Mouse (Mus musculus): Measurements from ENCODE around the gene Tmod4.

Tmod4 gene

DNA sequence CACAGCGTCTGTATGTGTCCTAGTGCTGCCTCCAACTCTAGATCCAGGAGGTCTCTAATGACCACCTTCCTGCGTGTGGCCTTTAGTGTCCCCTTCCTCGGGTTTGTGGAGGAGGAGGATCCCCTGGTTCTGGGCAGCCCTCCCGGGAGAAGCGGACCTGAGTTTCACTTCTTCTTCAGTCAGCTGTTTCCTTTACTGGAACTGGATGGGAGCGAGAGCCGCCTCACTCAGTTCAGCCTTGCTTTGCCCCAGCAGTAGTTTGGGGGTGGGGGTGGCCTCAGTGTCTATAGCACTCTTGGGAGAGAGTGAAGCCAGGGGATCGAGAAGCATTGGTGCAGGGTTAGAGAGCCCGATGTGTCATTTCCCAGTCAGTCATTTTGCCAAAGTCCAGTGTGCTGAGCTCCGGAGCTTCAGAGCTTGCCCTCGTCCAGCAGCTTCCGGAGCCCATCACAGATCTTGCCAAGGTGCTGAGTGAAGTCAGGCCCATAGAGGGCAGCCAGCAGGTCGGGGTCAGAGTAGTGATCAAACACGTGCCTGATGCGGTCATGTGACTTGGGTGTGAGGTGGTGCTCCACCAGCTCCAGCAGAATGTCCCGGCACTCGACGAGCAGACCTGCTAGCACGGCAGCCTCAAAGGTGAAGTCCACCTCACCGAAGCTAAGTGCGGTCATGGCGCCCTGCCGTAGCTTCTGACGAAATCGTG, 15.5 kb downstream of the Tmod4 start:
- no peak for DNase-seq

DNA sequence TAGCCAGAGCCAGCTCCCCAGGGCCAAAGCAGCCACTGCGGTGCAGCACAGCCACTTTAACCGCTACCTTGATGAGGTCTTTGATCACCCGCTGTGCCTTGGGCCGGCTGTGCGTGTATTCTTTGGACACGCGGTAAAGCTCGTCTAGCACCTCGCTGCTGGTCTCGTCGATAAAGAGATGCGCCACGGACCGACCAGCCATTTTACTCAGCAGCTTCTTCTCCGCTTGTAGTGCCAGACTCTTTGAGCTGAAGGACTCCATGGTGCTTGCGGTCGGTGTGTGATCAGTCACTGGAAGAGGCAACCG, 16.0 kb downstream of the Tmod4 start:
- no peak for DNase-seq

DNA sequence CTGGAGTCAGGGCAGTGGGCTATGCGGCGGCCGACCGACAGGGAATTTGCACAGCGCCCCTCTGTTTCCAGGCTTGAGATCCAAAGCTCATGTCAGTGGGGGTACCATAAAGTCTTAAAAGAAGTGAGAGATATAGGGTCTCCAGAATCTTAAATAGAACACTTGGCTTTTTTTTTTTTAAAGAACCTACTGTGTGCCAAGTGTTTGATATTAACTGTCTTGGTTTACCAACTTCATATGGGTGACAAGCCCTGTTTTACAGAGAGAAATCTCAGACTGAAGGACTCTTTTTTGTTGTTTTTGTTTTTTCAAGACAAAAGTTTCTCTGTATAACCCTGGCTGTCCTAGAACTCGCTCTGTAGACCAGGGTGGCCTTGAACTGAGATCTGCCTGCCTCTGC, 16.5 kb downstream of the Tmod4 start:
- no peak for DNase-seq

DNA sequence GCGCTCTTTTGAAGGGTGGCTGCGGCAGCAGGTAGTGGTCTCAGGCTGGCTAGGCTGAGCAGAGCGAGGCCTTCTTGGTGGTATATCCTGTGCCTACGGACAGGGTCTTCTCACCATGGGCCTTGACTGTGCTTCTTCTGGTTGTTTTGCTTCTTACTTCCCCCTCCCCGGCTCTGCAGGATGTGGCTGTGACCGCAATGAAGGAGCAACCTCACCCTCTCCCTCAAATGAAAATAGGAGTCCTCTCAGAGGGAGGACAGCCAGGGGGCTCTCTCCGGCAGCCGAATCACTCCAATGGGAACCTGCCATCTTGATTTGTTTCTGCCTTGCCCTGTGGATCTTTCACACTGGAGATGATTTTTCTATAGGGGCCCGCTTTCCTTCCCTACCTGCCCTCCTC, 17.2 kb downstream of the Tmod4 start:
- no peak for DNase-seq

DNA sequence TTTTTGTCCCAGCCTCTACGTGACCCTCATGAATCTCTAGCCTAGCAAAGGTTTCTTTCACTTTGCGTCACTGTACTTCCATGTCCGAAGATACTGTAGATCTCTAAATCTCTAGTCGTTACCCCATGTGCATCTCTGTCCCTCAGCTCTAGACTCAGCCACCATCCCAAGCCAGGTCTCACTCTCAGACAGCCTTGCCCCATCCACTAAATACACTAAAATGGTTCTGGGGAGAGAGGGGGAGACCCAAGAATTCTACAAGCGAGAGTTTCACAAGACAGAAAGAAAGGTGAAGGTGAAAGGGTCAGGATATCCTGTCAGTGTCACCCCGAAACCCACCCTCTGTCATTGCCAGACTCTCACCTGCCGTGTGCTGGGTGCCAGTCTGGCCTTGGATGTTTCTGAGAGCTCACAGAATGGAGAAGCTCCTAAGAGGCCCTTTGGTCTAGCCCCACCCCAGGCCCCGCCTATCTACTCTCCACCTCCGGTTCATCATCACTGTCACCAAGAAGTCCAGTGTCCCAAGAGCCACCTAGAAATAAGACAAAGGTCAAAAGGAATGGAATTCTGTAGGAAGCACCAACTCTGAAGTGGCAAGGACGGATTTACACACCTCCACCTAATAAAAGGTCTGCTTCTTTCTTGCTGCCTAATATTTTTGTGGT, 17.8 kb downstream of the Tmod4 start, which contains the start of gene Tnfaip8l2:
TSS of gene Tnfaip8l2 (minus strand) at position 409 of the 665 bp plus-strand sequence.
- no peak for DNase-seq

DNA sequence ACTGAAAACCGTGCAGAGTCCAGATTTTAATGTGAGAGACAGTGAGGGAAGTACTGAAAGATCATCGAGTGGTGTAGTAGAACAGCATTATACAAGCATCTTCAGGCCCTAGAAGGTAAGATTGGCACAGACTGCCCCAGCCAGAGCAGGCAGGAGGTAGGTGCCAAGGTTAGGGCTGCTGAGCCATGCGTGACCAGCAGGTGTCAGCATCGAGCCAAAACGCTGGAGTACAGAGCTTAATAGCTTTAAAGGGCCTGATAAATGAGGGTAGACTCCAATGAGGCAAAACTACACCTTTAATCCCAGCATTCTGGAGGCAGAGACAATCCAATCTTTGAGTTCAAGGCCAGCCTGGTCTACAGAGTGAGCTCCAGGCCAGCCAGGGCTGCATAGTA, 18.3 kb downstream of the Tmod4 start:
- DNase-seq: peak; percentile 90 to 94

DNA sequence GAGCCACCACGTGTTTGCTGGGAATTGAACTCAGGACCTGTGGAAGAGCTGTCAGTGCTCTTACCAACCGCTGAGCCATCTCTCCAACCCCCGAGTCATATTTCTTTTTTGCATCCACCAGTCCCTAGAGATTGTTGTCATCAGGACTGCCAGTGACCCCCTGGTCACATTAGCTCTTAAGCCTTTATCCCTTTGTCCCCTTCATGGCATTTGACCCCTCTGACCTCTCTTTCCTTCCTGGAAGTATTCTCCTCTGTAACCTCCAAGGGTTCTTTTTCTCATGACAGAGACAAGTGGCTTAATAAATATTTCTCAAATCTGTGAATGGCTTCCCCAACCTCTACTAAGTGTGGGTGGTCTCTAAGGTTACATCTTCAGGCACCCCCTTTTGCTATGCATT, 23.6 kb downstream of the Tmod4 start:
- DNase-seq: no peak

DNA sequence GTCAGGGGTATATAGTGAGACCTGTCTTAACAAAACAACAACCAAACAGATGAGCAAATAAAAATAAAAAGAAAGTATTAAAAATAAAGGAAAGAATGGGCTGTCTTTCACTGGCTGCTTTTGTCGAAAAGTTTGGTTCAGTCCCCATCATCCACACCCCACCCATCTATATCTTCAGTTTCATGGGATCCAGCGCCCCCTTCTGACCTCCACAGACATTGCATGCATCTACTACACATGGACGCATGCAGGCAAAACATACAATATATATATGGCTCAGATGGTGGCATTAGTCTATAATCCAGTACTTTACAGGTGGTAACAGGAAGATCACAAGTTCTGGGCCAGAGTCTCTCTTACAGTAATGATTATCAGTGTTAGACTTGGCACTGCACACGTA, 29.6 kb downstream of the Tmod4 start:
- peak; percentile 39 to 54 for DNase-seq

DNA sequence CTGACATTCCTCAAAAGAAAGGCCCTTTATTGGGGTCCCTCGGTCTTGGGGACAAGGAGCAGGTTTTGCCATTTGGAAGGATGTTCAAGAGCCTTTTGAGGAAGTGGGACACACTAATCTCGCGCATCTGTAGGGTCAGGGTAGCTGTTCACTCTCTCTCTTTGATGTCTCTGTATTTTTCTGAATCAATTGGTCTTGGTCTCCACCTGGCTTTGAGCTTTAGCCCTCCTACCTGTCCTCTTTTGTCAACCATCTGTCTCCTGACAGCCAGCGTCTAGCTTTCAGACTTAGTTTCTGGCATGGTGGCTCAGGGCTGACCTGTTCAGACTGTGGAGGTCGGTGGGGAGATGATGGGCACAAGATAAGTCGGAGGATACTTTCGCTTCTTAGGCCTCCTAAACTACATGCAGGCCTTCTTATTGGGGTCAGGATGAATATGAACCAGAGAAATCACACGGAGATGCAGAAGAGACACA, 35.3 kb downstream of the Tmod4 start:
- DNase-seq: peak; percentile 24 to 25

DNA sequence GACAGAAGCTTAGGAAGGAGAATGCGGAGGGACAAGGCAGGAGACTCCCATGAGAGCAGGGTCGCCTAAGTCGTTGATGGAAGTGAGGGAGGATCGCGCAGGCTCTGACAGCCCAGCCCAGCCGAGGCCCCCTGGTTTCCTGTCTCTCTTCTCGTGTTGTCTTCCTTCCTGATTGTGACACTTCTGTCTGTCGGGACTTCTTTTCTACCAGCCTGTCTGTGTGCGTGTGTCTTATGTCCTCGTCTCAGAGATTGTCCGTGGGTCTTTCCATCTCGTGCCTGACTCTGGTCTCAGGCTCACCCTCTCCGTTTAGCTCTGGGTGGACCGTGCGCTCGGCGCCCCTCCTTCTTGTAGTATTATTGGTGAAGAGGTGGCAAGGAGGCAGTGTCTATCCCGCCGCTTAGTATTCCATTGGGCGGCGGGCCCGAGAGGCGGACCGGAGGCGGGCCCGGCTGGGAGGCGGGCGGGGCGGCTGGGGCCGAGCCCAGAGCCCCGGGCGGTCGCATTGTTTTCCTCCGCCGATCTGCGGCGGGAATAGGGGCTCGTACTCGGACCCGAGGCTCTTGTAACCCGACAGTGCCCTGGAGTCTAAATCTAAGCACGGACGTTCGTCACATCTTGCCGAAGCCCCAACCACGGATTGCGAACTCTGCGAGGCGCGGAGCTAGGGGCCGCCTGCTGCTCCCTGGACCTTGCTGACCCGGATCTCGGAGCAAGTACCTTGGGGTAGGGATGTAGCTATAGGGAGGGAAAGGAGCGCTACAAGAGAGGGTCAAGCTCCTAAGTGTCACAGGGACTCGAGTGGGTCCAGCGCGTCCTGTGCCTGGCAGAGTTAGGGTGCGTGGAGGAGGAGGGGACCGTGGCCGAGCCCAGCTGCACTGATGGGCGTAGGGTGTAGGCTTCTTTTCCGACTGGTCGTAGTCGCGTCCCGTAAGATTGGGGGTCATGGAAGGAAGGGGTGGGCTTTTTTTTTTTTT, 36.0 kb downstream of the Tmod4 start, which contains the start of gene Sema6c:
TSS of gene Sema6c (plus strand) at position 471 of the 977 bp plus-strand sequence.
- DNase-seq: peak; percentile 92 to 95

DNA sequence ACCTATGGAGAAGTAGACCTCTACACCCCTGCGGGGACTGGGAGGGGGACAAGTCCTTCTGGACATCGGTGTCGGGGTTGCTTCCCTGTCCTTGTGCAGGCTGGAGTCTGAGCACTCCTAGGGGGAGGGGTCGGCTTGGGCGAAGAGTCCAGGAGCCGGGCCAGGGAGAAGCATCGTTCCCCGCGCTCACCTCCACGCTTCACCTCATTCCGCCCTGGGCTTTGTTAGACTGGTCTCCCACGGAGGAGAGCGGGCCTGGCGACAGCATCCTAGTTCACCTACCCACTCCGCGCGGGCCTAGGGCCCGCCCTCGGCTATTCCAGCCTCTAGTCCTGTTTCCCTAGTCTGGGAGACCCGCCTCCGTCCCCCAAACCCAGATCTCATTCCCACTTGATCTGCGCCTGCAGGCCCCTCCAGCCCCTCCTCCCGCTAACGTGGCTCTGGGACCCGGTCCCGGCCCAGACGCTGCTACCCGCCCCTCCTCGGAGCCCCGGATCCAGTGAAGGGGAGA, 36.8 kb downstream of the Tmod4 start:
- peak; percentile 48 to 58 for DNase-seq

DNA sequence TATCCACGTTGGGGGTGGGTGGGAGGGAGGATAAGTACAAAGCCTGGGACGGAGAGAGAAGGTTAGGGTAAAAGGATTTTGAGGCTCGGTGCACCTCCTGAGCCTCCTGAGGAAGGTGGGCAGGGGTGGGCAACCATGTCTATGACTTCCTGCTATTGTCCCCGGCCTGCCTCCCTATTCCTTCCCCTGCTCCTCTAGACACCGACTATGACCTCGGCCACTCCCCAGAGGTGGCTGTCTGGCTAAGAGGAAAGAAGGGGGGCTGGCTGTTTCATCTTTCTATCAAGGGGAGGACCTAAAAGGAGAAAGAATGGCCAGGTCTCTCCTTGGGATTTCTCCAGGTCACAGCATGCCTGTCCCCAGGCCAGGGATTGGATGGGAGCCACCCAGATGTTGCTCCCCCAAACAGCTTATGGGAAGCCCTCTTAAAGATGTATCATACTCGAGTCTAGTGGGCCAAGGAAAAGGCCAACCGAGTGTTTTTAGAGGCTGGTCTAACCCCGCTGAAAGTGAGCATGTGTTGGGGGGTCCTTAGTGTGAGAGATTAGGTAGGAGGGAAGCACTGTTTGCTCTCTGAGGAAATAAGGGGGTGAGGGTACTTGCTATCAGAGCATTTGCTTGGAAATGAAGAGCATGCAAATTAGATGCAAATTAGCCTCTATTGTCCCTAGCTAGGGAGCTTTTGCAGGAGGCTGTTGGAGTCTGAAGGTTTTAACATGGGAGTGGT, 37.5 kb downstream of the Tmod4 start:
- peak; percentile 13 to 32 for DNase-seq

DNA sequence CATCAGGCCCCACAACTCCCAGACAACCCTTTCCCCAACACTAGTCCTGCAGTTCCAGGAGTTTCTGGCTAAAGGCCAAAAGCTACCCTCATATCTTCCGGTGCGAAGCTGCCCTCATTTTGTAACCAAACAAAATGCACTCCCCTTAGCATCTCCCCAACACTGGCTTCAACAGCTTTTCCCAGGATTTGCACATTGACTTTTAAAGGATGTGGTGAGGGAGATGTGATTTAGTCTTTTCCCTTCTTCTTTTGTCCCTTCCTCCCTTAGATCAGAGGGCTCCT, 38.0 kb downstream of the Tmod4 start:
- DNase-seq: no peak

DNA sequence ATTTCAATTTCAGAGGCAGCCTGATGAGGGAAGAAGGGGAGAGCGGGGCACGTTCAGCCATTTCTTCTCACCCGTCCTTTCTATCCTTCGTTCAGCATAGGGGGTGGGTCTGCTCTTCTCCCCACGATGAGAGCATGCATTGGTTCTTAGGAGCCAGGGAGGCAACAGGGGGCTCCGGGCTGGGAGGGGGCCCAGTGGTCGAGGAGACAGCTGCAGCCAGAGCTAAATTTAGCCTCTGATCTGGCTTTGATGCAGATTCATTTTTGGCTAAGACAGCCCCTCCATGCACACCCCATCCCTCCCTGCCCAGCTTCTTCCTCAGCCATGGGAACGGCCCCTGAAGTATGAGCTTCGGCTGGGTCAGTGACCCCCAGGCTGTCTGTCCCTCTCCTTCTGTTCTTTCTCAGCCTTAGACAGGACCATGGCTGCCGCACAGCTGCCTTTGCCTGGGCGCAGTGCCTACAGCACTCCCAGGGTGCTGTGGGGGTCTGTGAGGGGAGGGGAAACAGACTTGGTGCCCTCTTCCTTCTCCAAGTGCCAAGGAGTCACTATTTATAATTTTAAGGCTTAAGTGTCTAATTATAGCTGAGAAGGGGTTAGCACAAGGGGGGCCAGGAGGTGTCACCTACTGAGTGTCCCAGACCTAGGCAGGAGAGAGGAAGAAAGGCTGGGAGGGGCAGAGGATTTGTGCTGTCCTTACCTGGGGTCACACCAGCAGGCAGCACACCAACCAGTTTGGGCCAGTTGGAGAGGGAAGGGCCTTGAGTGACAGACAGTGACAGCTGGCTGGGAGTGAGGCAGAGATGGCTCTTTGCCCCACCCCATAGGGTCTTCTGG, 39.4 kb downstream of the Tmod4 start:
- peak in 1 of 2 experiments; percentile 13 for DNase-seq

DNA sequence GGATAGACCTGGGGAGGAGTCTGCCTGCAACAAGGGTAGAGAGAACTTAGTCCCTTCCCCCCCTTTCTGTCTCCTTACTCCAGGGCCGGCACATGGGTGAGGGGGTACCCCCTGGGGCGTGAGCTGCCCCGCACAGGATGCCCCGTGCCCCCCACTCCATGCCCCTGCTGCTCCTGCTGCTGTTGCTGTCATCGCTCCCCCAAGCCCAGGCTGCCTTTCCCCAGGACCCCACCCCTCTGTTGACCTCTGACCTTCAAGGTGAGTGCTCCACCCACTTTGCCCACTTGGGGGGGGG, 39.9 kb downstream of the Tmod4 start:
- DNase-seq: no peak

DNA sequence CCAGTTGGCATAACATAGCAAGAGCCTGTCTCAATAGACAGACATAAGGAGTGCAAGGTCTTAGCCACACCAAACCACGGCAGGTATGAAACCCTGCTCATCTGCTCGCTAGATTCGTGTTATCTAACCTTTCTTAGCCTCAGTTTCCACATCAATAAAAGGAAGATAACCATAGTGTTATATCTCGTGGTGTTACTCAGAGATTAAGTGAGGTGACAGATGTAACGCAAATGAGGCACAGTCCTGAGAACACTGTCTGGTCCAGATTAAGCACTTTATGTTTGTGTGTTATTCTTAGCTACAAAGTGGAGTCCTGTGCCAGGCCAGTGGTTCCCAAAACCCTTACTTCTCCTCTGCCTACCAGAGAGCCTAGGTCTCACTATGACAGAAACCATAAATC, 40.6 kb downstream of the Tmod4 start:
- no peak for DNase-seq

DNA sequence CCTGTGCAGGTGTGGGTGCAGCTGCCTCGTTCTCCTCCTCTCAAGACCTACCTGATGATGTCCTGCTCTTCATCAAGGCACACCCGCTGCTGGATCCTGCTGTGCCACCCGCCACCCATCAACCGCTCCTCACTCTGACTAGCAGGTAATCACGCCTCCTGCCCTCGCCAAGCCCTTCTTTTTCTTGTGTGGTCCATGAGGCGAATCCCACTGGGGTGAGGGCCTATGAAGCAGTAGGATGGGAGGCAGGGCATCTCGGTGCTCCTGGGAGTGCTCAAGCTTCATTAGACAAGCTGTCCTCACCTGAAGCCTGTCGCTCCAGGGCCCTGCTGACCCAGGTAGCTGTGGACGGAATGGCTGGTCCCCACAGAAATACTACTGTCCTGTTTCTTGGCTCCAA, 45.7 kb downstream of the Tmod4 start:
- no peak for DNase-seq

DNA sequence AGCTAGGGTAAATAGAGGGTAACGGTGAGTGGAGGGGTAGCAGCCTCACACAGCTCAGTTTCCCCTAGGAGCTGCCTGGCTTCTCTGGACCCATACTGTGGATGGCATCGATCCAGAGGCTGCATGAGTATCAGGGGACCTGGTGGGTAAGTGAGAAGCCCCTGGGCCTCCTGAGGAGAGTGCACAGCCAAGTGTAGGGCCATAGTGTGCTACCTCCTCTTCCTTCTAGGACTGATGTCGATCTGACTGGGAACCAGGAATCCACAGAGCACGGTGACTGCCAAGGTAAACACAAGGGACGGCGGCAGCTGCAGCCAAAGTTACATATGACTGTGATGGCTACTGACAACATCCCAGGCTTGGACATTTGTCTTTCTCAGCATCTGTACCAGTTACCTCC, 46.8 kb downstream of the Tmod4 start:
- DNase-seq: no peak

DNA sequence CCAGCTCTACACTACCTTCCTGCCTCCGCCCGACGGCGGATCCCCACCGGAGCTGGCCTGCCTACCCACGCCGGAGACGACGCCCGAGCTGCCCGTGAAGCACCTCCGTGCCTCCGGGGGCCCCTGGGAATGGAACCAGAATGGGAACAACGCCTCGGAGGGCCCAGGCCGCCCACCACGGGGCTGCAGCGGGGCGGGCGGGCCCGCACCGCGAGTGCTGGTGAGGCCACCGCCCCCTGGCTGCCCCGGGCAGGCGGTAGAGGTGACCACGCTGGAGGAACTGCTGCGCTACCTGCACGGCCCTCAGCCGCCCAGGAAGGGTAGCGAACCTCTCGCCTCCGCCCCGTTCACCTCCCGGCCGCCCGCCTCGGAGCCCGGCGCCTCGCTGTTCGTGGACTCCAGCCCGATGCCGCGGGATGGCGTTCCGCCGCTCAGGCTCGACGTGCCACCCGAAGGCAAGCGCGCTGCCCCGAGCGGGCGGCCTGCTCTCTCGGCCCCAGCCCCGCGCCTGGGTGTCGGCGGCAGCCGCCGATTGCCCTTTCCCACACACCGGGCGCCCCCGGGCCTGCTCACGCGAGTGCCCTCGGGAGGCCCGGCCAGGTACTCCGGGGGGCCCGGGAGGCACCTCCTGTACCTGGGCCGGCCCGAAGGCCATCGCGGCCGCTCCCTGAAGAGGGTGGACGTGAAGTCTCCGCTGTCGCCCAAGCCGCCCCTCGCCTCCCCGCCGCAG, 48.4 kb downstream of the Tmod4 start:
- no peak for DNase-seq

DNA sequence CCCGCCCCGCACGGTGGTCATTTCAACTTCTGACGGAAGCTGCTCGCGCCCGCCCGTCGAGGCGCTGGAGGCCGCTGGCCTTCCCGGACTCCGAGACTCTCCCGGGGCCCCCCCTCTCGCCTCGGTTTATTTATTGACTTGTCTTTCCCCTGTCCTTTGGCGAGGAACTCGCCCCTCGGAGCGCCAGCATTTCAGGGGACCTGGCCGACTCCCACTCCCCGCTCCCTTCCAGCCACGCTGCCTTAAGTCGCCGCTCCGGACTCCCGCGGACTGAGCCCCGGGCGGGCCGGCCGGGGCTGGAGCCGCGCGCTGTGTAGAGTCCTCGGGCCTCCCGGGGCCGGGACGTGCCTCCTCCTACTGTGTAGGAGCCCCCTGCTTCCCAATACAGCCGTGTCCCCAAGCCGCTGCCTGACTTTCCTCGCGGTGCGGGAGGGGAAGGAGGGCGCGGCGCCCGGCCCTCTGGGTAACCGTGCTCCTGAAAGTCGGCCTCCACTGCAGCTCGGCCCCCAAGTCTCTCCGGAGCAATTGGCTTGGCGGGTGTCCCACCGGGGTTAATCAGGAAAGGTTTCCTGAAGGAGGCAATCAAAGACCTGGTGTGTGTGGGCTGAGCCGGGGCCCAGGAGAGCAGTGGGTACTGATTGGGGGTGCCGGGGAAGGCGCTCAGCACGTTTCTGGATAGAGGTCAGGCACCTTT, 49.1 kb downstream of the Tmod4 start:
- peak; percentile 16 to 31 for DNase-seq

All from cerebellum, adult 18-20 months (tissue).